Mouse (Mus musculus): Measurements from ENCODE around the gene Tmprss7. TPM values are rescaled to one million over a fixed set of nuclear protein-coding genes. Genes with fewer than 3 reads are reported as not detected.

Tmprss7 gene
- polyA plus RNA-seq, 1 experiment: not detected

DNA sequence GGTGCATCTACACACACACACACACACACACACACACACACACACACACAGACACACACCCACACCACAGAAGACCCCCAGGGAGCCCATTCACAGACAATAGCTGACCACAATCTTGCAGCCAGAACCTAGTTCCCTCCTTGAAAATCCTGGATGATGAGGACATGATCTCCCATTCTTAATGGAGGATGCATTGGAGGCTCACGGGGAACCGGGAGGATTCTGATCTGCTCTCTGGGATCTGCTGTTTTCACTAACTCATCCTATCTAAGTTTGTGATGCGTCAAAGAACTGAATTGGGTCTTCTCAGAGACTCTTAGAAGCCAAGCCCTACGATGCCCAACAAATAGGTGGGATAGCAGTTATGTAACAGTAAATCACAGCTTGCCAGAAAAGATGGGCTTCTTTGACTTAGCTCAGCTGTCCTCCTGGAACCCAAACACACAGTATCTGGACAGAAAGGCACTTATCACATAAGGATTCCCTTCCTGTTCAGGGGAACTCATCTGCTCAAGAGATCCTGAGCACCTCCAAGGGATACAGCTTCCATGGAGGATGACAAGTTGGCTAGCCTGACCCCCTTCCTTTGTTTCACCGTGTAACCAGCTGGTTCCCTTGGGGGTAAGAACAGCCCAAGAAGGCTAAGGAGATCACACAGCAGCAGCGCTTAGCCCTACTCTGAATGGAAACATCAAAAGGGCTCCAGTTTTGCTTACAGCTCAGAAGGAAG, 29.9 kb upstream of the Tmprss7 start:
- H3K36me3 ChIP-seq (ENCODE audit: control insufficient read depth, insufficient read depth, low read length): no peaks in the 10 kb centered on the region
- 79% methylated on average over 6 of the region's 6 CpGs for WGBS
- H3K27me3 ChIP-seq (replicated peaks; ENCODE audit: control insufficient read depth, insufficient read depth, low read length): no peaks in the 10 kb centered on the region; the same call in 1 of the 2 replicates
- no peak overlapping the region for H3K27ac ChIP-seq (ENCODE audit: insufficient read depth, low read depth, low read length)
- TF ChIP-seq CTCF (conservative IDR thresholded peaks at IDR 0.05; ENCODE audit: insufficient read depth, insufficient read length, low read depth, low read length) (no peak), POLR2A (IDR thresholded peaks at IDR 0.05; ENCODE audit: low read depth, low read length) (no peak)
- H3K4me1 ChIP-seq (ENCODE audit: control insufficient read depth, insufficient read depth, low read length): no peaks in the 10 kb centered on the region
- H3K4me3 ChIP-seq (ENCODE audit: insufficient read depth, low read depth, low read length): no peak overlapping the region
- no peak for DNase-seq

DNA sequence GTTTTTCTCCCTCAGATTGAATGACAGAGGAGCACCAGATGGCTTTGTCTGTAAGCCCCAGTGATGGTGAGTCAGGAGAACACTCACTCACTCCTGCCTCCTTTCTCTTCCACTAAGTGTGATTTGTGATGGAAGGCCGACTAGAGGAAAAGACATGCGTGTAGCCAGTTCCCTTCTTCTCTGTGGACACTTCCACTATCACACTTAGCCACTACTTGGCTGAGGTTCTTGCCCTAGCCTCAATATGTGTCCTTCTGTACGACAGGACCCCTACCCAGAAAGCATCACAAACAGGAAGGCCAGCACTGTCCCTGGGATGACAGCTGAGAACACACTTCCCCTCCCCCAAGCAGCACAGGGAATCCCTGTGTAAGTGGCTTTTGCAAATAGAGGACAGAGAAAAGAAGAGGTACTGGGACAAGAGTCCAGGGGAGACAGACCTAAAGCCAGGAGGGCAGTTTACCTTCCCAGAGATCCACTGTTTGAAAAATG, 29.0 kb upstream of the Tmprss7 start:
- WGBS: 92% methylated on average over 3 of the region's 3 CpGs
- no peak overlapping the region for H3K27ac ChIP-seq (ENCODE audit: insufficient read depth, low read depth, low read length)
- no peaks in the 10 kb centered on the region for H3K36me3 ChIP-seq (ENCODE audit: control insufficient read depth, insufficient read depth, low read length)
- no peak for DNase-seq
- no peaks in the 10 kb centered on the region for H3K4me1 ChIP-seq (ENCODE audit: control insufficient read depth, insufficient read depth, low read length)
- no peak overlapping the region for H3K4me3 ChIP-seq (ENCODE audit: insufficient read depth, low read depth, low read length)
- no peaks in the 10 kb centered on the region; the same call in 1 of the 2 replicates for H3K27me3 ChIP-seq (replicated peaks; ENCODE audit: control insufficient read depth, insufficient read depth, low read length)
- TF ChIP-seq CTCF (conservative IDR thresholded peaks at IDR 0.05; ENCODE audit: insufficient read depth, insufficient read length, low read depth, low read length) (no peak), POLR2A (IDR thresholded peaks at IDR 0.05; ENCODE audit: low read depth, low read length) (no peak)

DNA sequence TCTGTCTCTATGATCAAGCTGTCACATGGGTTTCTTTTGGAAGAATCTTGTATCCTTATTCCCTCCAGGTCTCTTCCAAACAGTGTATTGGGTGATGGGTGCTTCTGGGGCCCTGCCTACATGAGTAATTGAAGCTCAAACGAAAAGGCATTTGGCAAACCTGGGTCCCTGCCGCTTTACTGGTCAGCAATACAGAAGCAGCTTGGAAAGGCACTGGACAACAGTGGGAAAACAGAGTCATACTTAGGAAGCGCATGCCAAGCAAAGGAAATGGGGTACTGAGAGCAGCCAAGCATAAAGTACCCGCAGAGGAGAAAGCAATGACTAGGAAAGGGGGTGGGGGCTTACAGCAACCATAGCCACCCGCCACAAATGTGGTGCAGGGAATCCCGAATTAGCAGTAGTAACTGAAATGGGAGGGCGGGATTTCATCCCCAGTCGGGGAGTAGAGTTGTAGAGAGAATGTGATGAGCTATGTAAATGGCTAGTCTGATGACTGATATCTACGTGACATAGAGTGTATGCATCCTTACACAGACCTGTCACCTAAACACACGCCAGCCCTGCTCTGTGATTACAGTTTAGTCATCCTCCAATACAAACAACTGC, 26.7 kb upstream of the Tmprss7 start:
- WGBS: 91% methylated on average over 10 of the region's 10 CpGs
- H3K4me3 ChIP-seq (ENCODE audit: insufficient read depth, low read depth, low read length): no peak overlapping the region
- no peaks in the 10 kb centered on the region for H3K36me3 ChIP-seq (ENCODE audit: control insufficient read depth, insufficient read depth, low read length)
- H3K27ac ChIP-seq (ENCODE audit: insufficient read depth, low read depth, low read length): no peak overlapping the region
- TF ChIP-seq CTCF (conservative IDR thresholded peaks at IDR 0.05; ENCODE audit: insufficient read depth, insufficient read length, low read depth, low read length) (no peak), POLR2A (IDR thresholded peaks at IDR 0.05; ENCODE audit: low read depth, low read length) (no peak)
- no peaks in the 10 kb centered on the region for H3K4me1 ChIP-seq (ENCODE audit: control insufficient read depth, insufficient read depth, low read length)
- H3K27me3 ChIP-seq (replicated peaks; ENCODE audit: control insufficient read depth, insufficient read depth, low read length): no peaks in the 10 kb centered on the region; the same call in 1 of the 2 replicates
- DNase-seq: no peak

DNA sequence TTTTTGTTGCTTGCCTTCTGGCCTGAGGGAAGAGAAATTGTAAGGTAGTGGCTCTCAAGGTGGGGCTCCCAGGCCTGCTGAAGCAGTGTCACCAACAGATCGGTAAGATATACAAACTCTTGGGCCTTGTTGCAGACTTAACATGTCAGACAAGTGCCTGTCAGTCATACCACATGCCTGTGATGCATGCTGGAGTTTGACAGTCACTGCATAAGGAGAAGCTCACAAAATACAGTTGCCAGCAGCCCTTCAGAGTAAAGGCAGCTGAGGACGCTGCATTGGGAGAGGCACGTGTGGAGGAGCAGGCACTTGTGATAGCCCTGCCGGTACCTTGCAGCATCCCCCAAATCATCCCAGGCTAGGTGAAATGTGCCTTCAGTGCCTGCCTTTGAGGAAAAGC, 24.8 kb upstream of the Tmprss7 start:
- WGBS: 94% methylated on average over 4 of the region's 4 CpGs
- TF ChIP-seq CTCF (conservative IDR thresholded peaks at IDR 0.05; ENCODE audit: insufficient read depth, insufficient read length, low read depth, low read length) (no peak), POLR2A (IDR thresholded peaks at IDR 0.05; ENCODE audit: low read depth, low read length) (no peak)
- no peak overlapping the region for H3K4me3 ChIP-seq (ENCODE audit: insufficient read depth, low read depth, low read length)
- H3K27ac ChIP-seq (ENCODE audit: insufficient read depth, low read depth, low read length): no peak overlapping the region
- H3K4me1 ChIP-seq (ENCODE audit: control insufficient read depth, insufficient read depth, low read length): no peaks in the 10 kb centered on the region
- no peaks in the 10 kb centered on the region for H3K27me3 ChIP-seq (replicated peaks; ENCODE audit: control insufficient read depth, insufficient read depth, low read length)
- DNase-seq: no peak
- H3K36me3 ChIP-seq (ENCODE audit: control insufficient read depth, insufficient read depth, low read length): no peaks in the 10 kb centered on the region

DNA sequence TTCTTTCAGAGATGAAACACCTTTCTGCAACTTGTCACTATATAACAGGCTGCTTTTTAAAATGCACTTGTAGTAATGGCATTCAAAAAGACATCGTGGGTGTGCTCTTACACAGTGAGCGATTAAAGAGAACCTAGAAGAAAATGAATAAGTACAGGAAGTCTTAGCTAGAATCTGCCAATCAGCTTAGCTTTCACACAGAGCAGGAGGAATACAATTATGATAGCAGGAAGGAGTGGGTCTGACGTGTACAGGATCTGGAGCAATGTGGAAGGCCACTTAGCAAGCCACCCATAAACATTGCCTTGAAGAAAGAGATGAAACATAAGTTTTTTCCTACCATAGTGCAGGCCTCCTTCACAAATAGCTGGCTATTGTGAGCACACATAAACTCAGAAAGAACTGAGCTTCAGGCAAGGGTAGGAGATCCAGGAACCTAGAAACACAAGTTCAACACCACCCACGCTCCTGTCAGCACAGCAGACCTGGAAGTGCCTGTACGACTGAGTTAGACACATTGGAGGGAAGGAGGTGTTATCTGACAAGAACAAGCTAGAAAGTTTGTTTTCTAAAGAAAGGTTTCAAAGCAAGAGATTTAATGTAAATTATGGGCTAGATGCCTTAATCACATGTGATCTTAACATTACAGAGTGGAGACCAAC, 21.2 kb upstream of the Tmprss7 start:
- no peaks in the 10 kb centered on the region for H3K27me3 ChIP-seq (replicated peaks; ENCODE audit: control insufficient read depth, insufficient read depth, low read length)
- TF ChIP-seq POLR2A (IDR thresholded peaks at IDR 0.05; ENCODE audit: low read depth, low read length): no peak
- no peak for TF ChIP-seq CTCF (conservative IDR thresholded peaks at IDR 0.05; ENCODE audit: insufficient read depth, insufficient read length, low read depth, low read length)
- no peaks in the 10 kb centered on the region for H3K4me1 ChIP-seq (ENCODE audit: control insufficient read depth, insufficient read depth, low read length)
- no peaks in the 10 kb centered on the region for H3K36me3 ChIP-seq (ENCODE audit: control insufficient read depth, insufficient read depth, low read length)
- no peak overlapping the region for H3K4me3 ChIP-seq (ENCODE audit: insufficient read depth, low read depth, low read length)
- no peak for DNase-seq
- WGBS: 81% methylated on average over 5 of the region's 5 CpGs
- H3K27ac ChIP-seq (ENCODE audit: insufficient read depth, low read depth, low read length): no peak overlapping the region

DNA sequence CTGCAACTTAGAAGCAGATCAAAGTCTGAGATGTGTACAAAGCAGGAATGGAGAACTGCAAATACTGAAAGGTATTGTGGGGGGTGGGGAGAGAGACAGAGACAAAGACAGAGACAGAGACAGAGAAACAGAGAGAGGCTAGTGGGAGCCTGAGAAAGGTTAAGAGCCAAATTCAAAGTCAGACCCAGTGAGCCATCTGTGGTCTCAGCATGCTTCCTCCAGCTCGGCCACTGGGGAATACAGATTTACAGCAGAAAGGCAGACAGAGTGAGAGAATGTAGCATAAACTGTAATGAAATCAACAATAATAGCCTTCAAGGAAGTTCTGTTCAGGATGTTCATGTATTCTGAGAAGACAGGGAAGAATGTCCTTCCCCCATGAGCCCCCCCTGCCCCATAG, 20.4 kb upstream of the Tmprss7 start:
- no peak overlapping the region for H3K27ac ChIP-seq (ENCODE audit: insufficient read depth, low read depth, low read length)
- 77% methylated on average over 1 of the region's 1 CpGs for WGBS
- H3K27me3 ChIP-seq (replicated peaks; ENCODE audit: control insufficient read depth, insufficient read depth, low read length): no peaks in the 10 kb centered on the region
- no peak for DNase-seq
- H3K36me3 ChIP-seq (ENCODE audit: control insufficient read depth, insufficient read depth, low read length): no peaks in the 10 kb centered on the region
- H3K4me3 ChIP-seq (ENCODE audit: insufficient read depth, low read depth, low read length): no peak overlapping the region
- no peaks in the 10 kb centered on the region for H3K4me1 ChIP-seq (ENCODE audit: control insufficient read depth, insufficient read depth, low read length)
- TF ChIP-seq POLR2A (IDR thresholded peaks at IDR 0.05; ENCODE audit: low read depth, low read length) (no peak), CTCF (conservative IDR thresholded peaks at IDR 0.05; ENCODE audit: insufficient read depth, insufficient read length, low read depth, low read length) (no peak)

DNA sequence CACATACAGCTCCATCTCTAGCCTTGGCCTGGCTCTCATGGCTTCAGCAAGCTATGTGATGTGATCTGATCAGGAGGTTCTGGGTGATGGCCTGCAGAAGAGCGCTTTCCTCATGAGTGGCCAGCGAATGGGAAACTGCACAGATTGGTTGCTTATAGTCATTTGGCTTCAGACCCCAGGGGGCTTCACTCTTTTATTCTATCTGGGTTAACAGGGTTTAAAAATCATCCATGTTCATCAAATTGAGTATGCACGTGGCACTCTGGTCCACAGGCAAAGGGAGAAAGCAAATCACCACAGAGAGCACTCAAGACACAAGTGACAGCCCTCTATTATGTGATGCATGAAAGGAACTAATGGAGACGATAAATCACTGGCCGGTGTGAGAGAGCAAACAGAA, 19.8 kb upstream of the Tmprss7 start:
- no peaks in the 10 kb centered on the region for H3K27me3 ChIP-seq (replicated peaks; ENCODE audit: control insufficient read depth, insufficient read depth, low read length)
- TF ChIP-seq CTCF (conservative IDR thresholded peaks at IDR 0.05; ENCODE audit: insufficient read depth, insufficient read length, low read depth, low read length) (no peak), POLR2A (IDR thresholded peaks at IDR 0.05; ENCODE audit: low read depth, low read length) (no peak)
- no peak overlapping the region for H3K27ac ChIP-seq (ENCODE audit: insufficient read depth, low read depth, low read length)
- H3K36me3 ChIP-seq (ENCODE audit: control insufficient read depth, insufficient read depth, low read length): no peaks in the 10 kb centered on the region
- DNase-seq: no peak
- 72% methylated on average over 5 of the region's 5 CpGs for WGBS
- no peaks in the 10 kb centered on the region for H3K4me1 ChIP-seq (ENCODE audit: control insufficient read depth, insufficient read depth, low read length)
- no peak overlapping the region for H3K4me3 ChIP-seq (ENCODE audit: insufficient read depth, low read depth, low read length)

Measured in kidney, adult 2 months (tissue).